ENCODE assay signal across 31 mouse cellular contexts in genomic region chr16:8525293-8525692, GRCm38 (mm10). TPM values are rescaled to one million over a fixed set of nuclear protein-coding genes. Genes with fewer than 3 reads are reported as not detected.
A peak's percentile ranks its signal among the peaks of the same experiment; 100 is the strongest.
DNase-seq lines count a peak whose midpoint lies in the region; ATAC-seq lines count a peak whose summit lies in the region.
"Had no signal": no experiment of that assay in that cellular context is flagged by ENCODE, and none has a peak within 500 bp of the region (broad histone marks: within the 10 kb centered on the region; RNA-seq: fewer than 3 reads in every experiment).

No protein-coding gene starts in this region.

- 36% methylated on average over 3 of the region's 3 CpGs for WGBS in liver, embryonic 15.5 days (ENCODE audit: insufficient replicate concordance)
- WGBS in intestine, embryonic 15.5 days = 48% methylated on average over 3 of the region's 3 CpGs
- 52% methylated on average over 3 of the region's 3 CpGs for WGBS in neural tube, embryonic 15.5 days

- no peaks in the 10 kb centered on the region for H3K9me3 ChIP-seq in liver, embryonic 15.5 days (replicated peaks)
- H3K9me3 ChIP-seq in intestine, embryonic 15.5 days = no peaks in the 10 kb centered on the region
- H3K9me3 ChIP-seq in neural tube, embryonic 15.5 days (replicated peaks) = no peaks in the 10 kb centered on the region
- H3K9me3 ChIP-seq: embryonic facial prominence, embryonic 13.5 days; forebrain, embryonic 10.5 days; forebrain, embryonic 15.5 days; heart, embryonic 13.5 days; kidney, embryonic 15.5 days; limb, embryonic 15.5 days; lung, embryonic 15.5 days; midbrain, embryonic 13.5 days had no signal

- no peaks in the 10 kb centered on the region for H3K27me3 ChIP-seq in liver, embryonic 15.5 days
- H3K27me3 ChIP-seq in intestine, embryonic 15.5 days (replicated peaks) = no peaks in the 10 kb centered on the region
- no peaks in the 10 kb centered on the region for H3K27me3 ChIP-seq in neural tube, embryonic 15.5 days (replicated peaks)
- H3K27me3 ChIP-seq: embryonic facial prominence, embryonic 13.5 days; heart, embryonic 13.5 days; kidney, embryonic 15.5 days; limb, embryonic 15.5 days; lung, embryonic 15.5 days had no signal

- no peak overlapping the region for H3K4me3 ChIP-seq in liver, embryonic 15.5 days (replicated peaks)
- no peak overlapping the region for H3K4me3 ChIP-seq in intestine, embryonic 15.5 days (replicated peaks)
- H3K4me3 ChIP-seq in neural tube, embryonic 15.5 days (replicated peaks) = no peak overlapping the region
- H3K4me3 ChIP-seq: embryonic facial prominence, embryonic 13.5 days; forebrain, embryonic 10.5 days; forebrain, embryonic 15.5 days; gastrocnemius, adult 2 months; heart, embryonic 13.5 days; kidney, embryonic 15.5 days; layer of hippocampus, adult 2 months; left cerebral cortex, adult 2 months; limb, embryonic 15.5 days; lung, embryonic 15.5 days; midbrain, embryonic 13.5 days had no signal

- no peaks in the 10 kb centered on the region for H3K36me3 ChIP-seq in liver, embryonic 15.5 days (replicated peaks)
- H3K36me3 ChIP-seq in intestine, embryonic 15.5 days = no peaks in the 10 kb centered on the region
- no peaks in the 10 kb centered on the region; the same call in 1 of the 2 replicates for H3K36me3 ChIP-seq in neural tube, embryonic 15.5 days
- H3K36me3 ChIP-seq: embryonic facial prominence, embryonic 13.5 days; forebrain, embryonic 10.5 days; forebrain, embryonic 15.5 days; heart, embryonic 13.5 days; limb, embryonic 15.5 days; lung, embryonic 15.5 days had no signal

- DNase-seq in liver (no peak), adipocyte (ENCODE audit: low spot score) (no peak)
- DNase-seq in Muller cell, postnatal 12 days (ENCODE audit: inconsistent ontology term) = peak; percentile 39
- DNase-seq: adrenal gland, adult 8-10 months; B cell, adult 2 months; cerebellum, adult 8-10 months; gastrocnemius, adult 2 months; heart, postnatal 10 days; kidney, adult 18-20 months; kidney, postnatal 25 days; lung, postnatal 36 days; right cerebral cortex, adult 18-20 months; thymus, adult 18-20 months; thymus, postnatal 25 days had no signal

- H3K9ac ChIP-seq in liver, embryonic 15.5 days = no peak overlapping the region
- H3K9ac ChIP-seq in intestine, embryonic 15.5 days = no peak overlapping the region
- H3K9ac ChIP-seq in neural tube, embryonic 15.5 days (replicated peaks) = no peak overlapping the region
- H3K9ac ChIP-seq: embryonic facial prominence, embryonic 13.5 days; forebrain, embryonic 15.5 days; heart, embryonic 13.5 days; kidney, embryonic 15.5 days; limb, embryonic 15.5 days; lung, embryonic 15.5 days; midbrain, embryonic 13.5 days had no signal

- H3K4me2 ChIP-seq in liver, embryonic 15.5 days = no peak overlapping the region
- no peak overlapping the region for H3K4me2 ChIP-seq in intestine, embryonic 15.5 days (replicated peaks)
- H3K4me2 ChIP-seq in neural tube, embryonic 15.5 days = no peak overlapping the region
- H3K4me2 ChIP-seq: embryonic facial prominence, embryonic 13.5 days; forebrain, embryonic 15.5 days; heart, embryonic 13.5 days; limb, embryonic 15.5 days; lung, embryonic 15.5 days; midbrain, embryonic 13.5 days had no signal

- no peak for ATAC-seq in liver, embryonic 15.5 days (ENCODE audit: insufficient read depth)
- ATAC-seq in intestine, embryonic 15.5 days = no peak
- no peak for ATAC-seq in neural tube, embryonic 15.5 days (ENCODE audit: low FRiP score)
- ATAC-seq in granulocyte monocyte progenitor cell, adult 5-6 weeks (replicated peaks; ENCODE audit: poor library complexity, severe bottlenecking) = no peak
- ATAC-seq: activated CD4-positive, CD25-positive, alpha-beta regulatory T cell, adult 4 months; forebrain, embryonic 15.5 days; midbrain, embryonic 13.5 days had no signal

- H3K4me1 ChIP-seq in liver, embryonic 15.5 days (replicated peaks) = peaks cover 31% of the 10 kb centered on the region
- H3K4me1 ChIP-seq in intestine, embryonic 15.5 days (replicated peaks) = peaks cover 29% of the 10 kb centered on the region
- H3K4me1 ChIP-seq in neural tube, embryonic 15.5 days = peaks cover 60% of the 10 kb centered on the region

- peak overlapping the region; percentile 22 for H3K27ac ChIP-seq in liver, embryonic 15.5 days (replicated peaks)
- H3K27ac ChIP-seq in intestine, embryonic 15.5 days = peak overlapping the region; percentile 54
- peak overlapping the region; percentile 91 for H3K27ac ChIP-seq in neural tube, embryonic 15.5 days (replicated peaks)
- H3K27ac ChIP-seq: forebrain, embryonic 10.5 days; gastrocnemius, adult 2 months; kidney, embryonic 15.5 days; layer of hippocampus, adult 2 months; left cerebral cortex, adult 2 months; lung, embryonic 15.5 days; stomach, postnatal 0 days had no signal

RNA-seq across cellular contexts. Expression of gene Abat, which starts 12.1 kb away (rescaled TPM):
- polyA plus RNA-seq in liver, embryonic 15.5 days (2015; fragmentation: Nextera tagmentation; extraction: Ambion mirVana) = 30.2 and 34.8 TPM in 2 replicates
- polyA plus RNA-seq in intestine, embryonic 15.5 days (2015; fragmentation: Nextera tagmentation; extraction: Ambion mirVana) = 72.4 and 74.1 TPM in 2 replicates
- 111 TPM in 2 replicates for polyA plus RNA-seq in neural tube, embryonic 15.5 days (2015; fragmentation: Nextera tagmentation; extraction: Ambion mirVana)
- total RNA-seq in granulocyte monocyte progenitor cell, adult 5-6 weeks (2014; fragmentation: Nextera tagmentation) = not detected in 2 replicates
- total RNA-seq in granulocyte monocyte progenitor cell, adult 5-6 weeks (2017) = not detected in 2 replicates
- total RNA-seq: neutrophil, adult 5-6 weeks had no signal

RNA-seq across cellular contexts. Expression of gene Mettl22, which starts 54.7 kb away (rescaled TPM):
- polyA plus RNA-seq in liver, embryonic 15.5 days (2015; fragmentation: Nextera tagmentation; extraction: Ambion mirVana) = 7.3 and 7.7 TPM in 2 replicates
- 14.2 and 16.8 TPM in 2 replicates for polyA plus RNA-seq in intestine, embryonic 15.5 days (2015; fragmentation: Nextera tagmentation; extraction: Ambion mirVana)
- polyA plus RNA-seq in neural tube, embryonic 15.5 days (2015; fragmentation: Nextera tagmentation; extraction: Ambion mirVana) = 45.7 and 54.2 TPM in 2 replicates
- total RNA-seq in granulocyte monocyte progenitor cell, adult 5-6 weeks (2014; fragmentation: Nextera tagmentation) = 23.8 and 25.0 TPM in 2 replicates
- 10.3 and 11.5 TPM in 2 replicates for total RNA-seq in granulocyte monocyte progenitor cell, adult 5-6 weeks (2017)

Comparison
In these comparisons a context has a peak if more than half of its experiments do, and no peak if none do; other contexts are left out.
1. H3K27ac ChIP-seq: peak in every context shown above with its lines; median percentile 91 in neural tube, embryonic 15.5 days; 54 in intestine, embryonic 15.5 days; 22 in liver, embryonic 15.5 days.